Mouse (Mus musculus) CH12.LX (cell line): ENCODE measurements around the gene B3gntl1. TPM values are rescaled to one million over a fixed set of nuclear protein-coding genes. Genes with fewer than 3 reads are reported as not detected.
"Not testable (repeated sequence)": the region's sequence is repeated elsewhere in the genome, so short reads cannot be mapped to it uniquely, and the experiment has no call there.

Source experiments
- DNase-seq: peaks from one replicate; pipeline ENCODE4 v3.0.0-alpha.2; 2013; ENCODE audit errors: extremely low read depth
- H3K27ac ChIP-seq: 2 replicates; pipeline ENCODE4 v1.5.1; 2012; ENCODE audit warnings: low read depth, mild to moderate bottlenecking, control low read depth, moderate library complexity; ENCODE audit not compliant: insufficient read depth
- H3K27me3 ChIP-seq: replicated peaks from 2 replicates; pipeline ENCODE3; 2012; ENCODE audit warnings: inconsistent platforms
- H3K36me3 ChIP-seq, 2 experiments: replicated peaks in 1 of 2; 2 replicates each; pipeline versions ENCODE3 to v1.6.1; 2012; ENCODE audit warnings: inconsistent platforms in 1 of 2, low read length in 1 of 2, mild to moderate bottlenecking in 1 of 2, mixed read lengths in 1 of 2, moderate library complexity in 1 of 2; ENCODE audit not compliant: control insufficient read depth in 1 of 2, insufficient read depth in 1 of 2
- H3K4me1 ChIP-seq, 2 experiments: 2 replicates each; pipeline ENCODE4 v1.6.1; 2012; ENCODE audit warnings: inconsistent platforms in 1 of 2, moderate library complexity in 1 of 2; ENCODE audit not compliant: insufficient read depth in 2 of 2, control insufficient read depth in 1 of 2
- H3K4me2 ChIP-seq: 2 replicates; pipeline ENCODE4 v1.6.1; 2012; ENCODE audit warnings: low read depth, mild to moderate bottlenecking, control low read depth; ENCODE audit not compliant: poor library complexity, insufficient read depth, severe bottlenecking
- H3K4me3 ChIP-seq, 3 experiments: fragments of 150-350 bp in 1 of 3; sonication (generic) in 1 of 3; replicated peaks in 1 of 3; 2 replicates each; pipeline versions ENCODE3 to v1.5.1; 2011 to 2012; ENCODE audit warnings: low read depth in 2 of 3, low read length in 2 of 3, mild to moderate bottlenecking in 2 of 3, moderate library complexity in 2 of 3, control low read depth in 1 of 3, improper control_type of control experiment in 1 of 3, inconsistent platforms in 1 of 3, mixed read lengths in 1 of 3; ENCODE audit not compliant: poor library complexity in 1 of 3
- H3K79me2 ChIP-seq: replicated peaks from 2 replicates; pipeline ENCODE4 v1.6.1; 2012; ENCODE audit warnings: mild to moderate bottlenecking, moderate library complexity; ENCODE audit not compliant: control insufficient read depth, poor library complexity, insufficient read depth, severe bottlenecking; ENCODE audit errors: extremely low read depth
- H3K9ac ChIP-seq: 2 replicates; pipeline ENCODE4 v1.6.1; 2012; ENCODE audit warnings: low read depth, mild to moderate bottlenecking, control low read depth, moderate library complexity; ENCODE audit not compliant: insufficient read depth
- H3K9me3 ChIP-seq: replicated peaks from 2 replicates; pipeline ENCODE3; 2012; ENCODE audit warnings: low read length, inconsistent platforms, mixed read lengths
- CHD2 ChIP-seq: IDR thresholded peaks from 2 replicates; pipeline ENCODE4 v1.6.1; 2011; ENCODE audit warnings: low read length, improper control_type of control experiment
- CTCF ChIP-seq, 2 experiments: IDR thresholded peaks in 1 of 2; conservative IDR thresholded peaks in 1 of 2; 2 replicates each; pipeline ENCODE4 v1.5.1; 2011 to 2012; ENCODE audit warnings: low read depth in 2 of 2, low read length in 2 of 2, improper control_type of control experiment in 1 of 2, inconsistent platforms in 1 of 2, mild to moderate bottlenecking in 1 of 2, moderate library complexity in 1 of 2
- E2F4 ChIP-seq: IDR thresholded peaks from 2 replicates; pipeline ENCODE4 v1.6.1; 2011; ENCODE audit warnings: low read depth, low read length, improper control_type of control experiment; ENCODE audit not compliant: insufficient replicate concordance
- EP300 ChIP-seq: IDR thresholded peaks from 2 replicates; pipeline ENCODE4 v1.6.1; 2011; ENCODE audit warnings: low read length, improper control_type of control experiment
- ETS1 ChIP-seq: conservative IDR thresholded peaks from 2 replicates; pipeline ENCODE4 v1.6.1; 2012; ENCODE audit warnings: low read depth, mild to moderate bottlenecking, inconsistent platforms, low read length, improper control_type of control experiment, moderate library complexity
- GABPA ChIP-seq: IDR thresholded peaks from 2 replicates; pipeline ENCODE4 v1.6.1; 2012; ENCODE audit warnings: low read depth, low read length, improper control_type of control experiment, inconsistent platforms; ENCODE audit not compliant: insufficient replicate concordance
- HCFC1 ChIP-seq: IDR thresholded peaks from 2 replicates; pipeline ENCODE4 v1.6.1; 2012; ENCODE audit warnings: low read depth, mild to moderate bottlenecking, inconsistent platforms, low read length, improper control_type of control experiment
- KAT2A ChIP-seq: IDR thresholded peaks from 2 replicates; pipeline ENCODE4 v1.6.1; 2012; ENCODE audit warnings: low read length, improper control_type of control experiment, inconsistent platforms; ENCODE audit not compliant: insufficient replicate concordance
- MAZ ChIP-seq: IDR thresholded peaks from 2 replicates; pipeline ENCODE4 v1.6.1; 2012; ENCODE audit warnings: low read depth, mild to moderate bottlenecking, inconsistent platforms, low read length, improper control_type of control experiment, moderate library complexity
- MEF2A ChIP-seq: IDR thresholded peaks from 2 replicates; pipeline ENCODE4 v1.6.1; 2014; ENCODE audit warnings: low read depth, mild to moderate bottlenecking, inconsistent platforms, low read length, improper control_type of control experiment, borderline replicate concordance
- MYC ChIP-seq: IDR thresholded peaks from 2 replicates; pipeline ENCODE4 v1.6.1; 2011; ENCODE audit warnings: low read depth, mild to moderate bottlenecking, improper control_type of control experiment, low read length
- RCOR1 ChIP-seq: conservative IDR thresholded peaks from 2 replicates; pipeline ENCODE4 v1.6.1; 2012; ENCODE audit warnings: low read depth, mild to moderate bottlenecking, inconsistent platforms, low read length, improper control_type of control experiment
- SMC3 ChIP-seq: IDR thresholded peaks from 2 replicates; pipeline ENCODE4 v1.6.1; 2011; ENCODE audit warnings: low read depth, low read length, improper control_type of control experiment
- TBP ChIP-seq: conservative IDR thresholded peaks from 2 replicates; pipeline ENCODE4 v1.6.1; 2011; ENCODE audit warnings: low read depth, low read length, improper control_type of control experiment
- TCF12 ChIP-seq: IDR thresholded peaks from 2 replicates; pipeline ENCODE4 v1.6.1; 2014; ENCODE audit warnings: low read depth, mild to moderate bottlenecking, inconsistent platforms, low read length, improper control_type of control experiment
- UBTF ChIP-seq: IDR thresholded peaks from 2 replicates; pipeline ENCODE4 v1.6.1; 2012; ENCODE audit warnings: low read depth, mild to moderate bottlenecking, inconsistent platforms, low read length, improper control_type of control experiment, moderate library complexity
- ZNF384 ChIP-seq: IDR thresholded peaks from 2 replicates; pipeline ENCODE4 v1.6.1; 2012; ENCODE audit warnings: low read depth, low read length, improper control_type of control experiment, inconsistent platforms
- dilution Hi-C: fragments of 300-500 bp; cut with MboI; formaldehyde crosslinking; loops from 2 replicates; pipeline ENCODE4 v1.14.3; 2020; ENCODE audit warnings: low sequenced_read_pairs; ENCODE audit not compliant: extremely low pct_unique_long_range_greater_than_20kb, extremely low pct_ligation_motif_present
- in situ Hi-C: fragments of 300-500 bp; cut with MboI; formaldehyde crosslinking; loops from 3 replicates; pipeline ENCODE4 v1.14.3; 2019; ENCODE audit warnings: low sequenced_read_pairs, low pct_ligation_motif_present, low pct_unique_long_range_greater_than_20kb, mixed read lengths
- polyA plus RNA-seq: library from polyadenylated mRNA; unstranded; fragments of >175 nt; gene quantifications from 2 replicates; pipeline ENCODE4 v1.2.1, GENCODE M21; 2012; ENCODE audit warnings: low read depth; ENCODE audit not compliant: insufficient read length
- total RNA-seq, 2 experiments: library from RNA; depleted of rRNA; stranded (reverse); fragments of 300-350 nt in 1 of 2; fragments of >200 nt in 1 of 2; gene quantifications; 2 replicates each; pipeline ENCODE4 v1.2.3; 2012 to 2014

Gene B3gntl1
- total and polyA plus RNA-seq, 3 experiments = 7.3 to 10.3 (median 8.7) TPM

- H3K9me3 ChIP-seq = no peaks in the 10 kb centered on the region
- peaks cover 24 to 62% of the 10 kb centered on the region in 2 experiments for H3K36me3 ChIP-seq
- TF ChIP-seq CTCF (conservative IDR thresholded peaks at IDR 0.05 in 1 of 2, IDR thresholded peaks at IDR 0.05 in 1 of 2; ENCODE audit: low read depth in 2 of 2, low read length in 2 of 2) = no peak
- TF ChIP-seq ETS1 = no peak
- no peak for TF ChIP-seq MEF2A
- TF ChIP-seq ZNF384 = no peak
- no peak for TF ChIP-seq TCF12
- TF ChIP-seq HCFC1 = no peak
- TF ChIP-seq CHD2 = no peak
- no peak for TF ChIP-seq TBP
- no peak for TF ChIP-seq SMC3
- TF ChIP-seq UBTF = no peak
- no peak for TF ChIP-seq GABPA
- no peak for TF ChIP-seq EP300
- TF ChIP-seq RCOR1 = no peak
- TF ChIP-seq KAT2A = no peak
- TF ChIP-seq MAZ = no peak
- TF ChIP-seq MYC = no peak
- TF ChIP-seq E2F4 = no peak
- no peak overlapping the region for H3K4me3 ChIP-seq
- H3K4me1 ChIP-seq = peaks cover 0 to 20% of the 10 kb centered on the region in 2 experiments; a peak in 2 of 4 replicates
- no peaks in the 10 kb centered on the region for H3K79me2 ChIP-seq
- no peak for DNase-seq
- H3K4me2 ChIP-seq = no peak overlapping the region
- H3K27ac ChIP-seq = no peak overlapping the region
- no peaks in the 10 kb centered on the region for H3K27me3 ChIP-seq
- dilution Hi-C loops = no loop called here
- in situ Hi-C loops = no loop called here
- no peak overlapping the region for H3K9ac ChIP-seq
These were observed 5.4 kb downstream of the B3gntl1 start for GRCm38 (mm10) chr11:121667541-121667940.

- Histone ChIP-seq H3K4me3 (no peak overlapping the region), H3K79me2 (no peaks in the 10 kb centered on the region), H3K27me3 (no peaks in the 10 kb centered on the region), H3K4me2 (no peak overlapping the region), H3K36me3 (peaks cover 15 to 67% of the 10 kb centered on the region in 2 experiments), H3K9ac (no peak overlapping the region), H3K9me3 (no peaks in the 10 kb centered on the region), H3K4me1 (peaks cover 0 to 6% of the 10 kb centered on the region in 2 experiments; a peak in 1 of 4 replicates), H3K27ac (no peak overlapping the region)
- in situ Hi-C loops (no loop called here), dilution Hi-C loops (no loop called here)
- no peak for TF ChIP-seq KAT2A
- no peak for TF ChIP-seq MYC
- no peak for TF ChIP-seq HCFC1
- DNase-seq = no peak
These were observed 11.8 kb downstream of the B3gntl1 start for GRCm38 (mm10) chr11:121661116-121661515.

- H3K9ac ChIP-seq, H3K79me2 ChIP-seq, H3K9me3 ChIP-seq, H3K4me1 ChIP-seq, H3K27me3 ChIP-seq, in situ Hi-C loops, H3K4me3 ChIP-seq, dilution Hi-C loops, H3K27ac ChIP-seq, DNase-seq, H3K4me2 ChIP-seq: not testable (repeated sequence)
- H3K36me3 ChIP-seq = peaks cover 15 to 72% of the 10 kb centered on the region in 2 experiments
These were observed 12.3 kb downstream of the B3gntl1 start for GRCm38 (mm10) chr11:121660604-121661003.
